Mouse (Mus musculus): ENCODE data around the gene Mpz.

Mpz gene

DNA sequence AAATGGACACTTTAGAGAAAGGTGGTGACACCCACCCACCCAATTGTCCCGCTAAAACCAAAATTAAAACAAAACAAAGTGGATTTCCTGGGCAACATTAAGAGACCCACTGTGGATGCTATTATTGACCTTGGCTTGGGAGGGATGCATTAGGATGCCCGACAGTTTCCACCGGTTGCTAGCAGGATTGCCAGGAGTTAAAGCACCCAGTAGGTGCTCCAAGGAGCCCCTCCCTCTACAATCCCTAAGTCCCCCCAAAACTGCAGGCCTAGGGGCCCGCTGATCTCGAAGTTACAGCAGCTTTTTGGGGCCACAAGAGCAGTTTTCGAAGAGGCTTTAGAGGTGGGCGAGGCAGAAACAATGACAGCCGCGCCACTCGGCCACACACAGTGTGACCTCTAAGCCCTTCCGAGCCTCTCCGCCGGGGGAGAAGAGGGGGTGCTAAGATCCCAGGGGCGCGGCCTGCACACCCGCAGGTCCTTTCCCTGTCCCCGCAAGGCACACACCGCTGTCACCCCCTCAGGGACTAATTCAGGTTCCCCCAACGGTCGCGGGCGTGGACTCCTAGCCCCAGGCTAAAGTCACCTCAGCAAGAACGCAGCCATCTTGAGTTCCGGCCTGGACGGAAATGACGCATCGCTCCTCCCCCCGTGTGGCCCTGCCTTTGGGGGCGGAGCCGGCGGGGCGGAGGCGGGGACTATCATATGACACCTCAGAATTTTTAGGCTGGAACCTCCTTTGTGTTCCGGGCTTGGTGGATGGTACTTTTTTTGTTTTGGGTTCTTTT lies at the start of gene Mpz, which contains the start of gene Sdhc:
Mpz (plus strand) TSS at position 738 of the 787 bp plus-strand sequence.
Sdhc (minus strand) TSS at position 630 of the 787 bp plus-strand sequence.
- peak; percentile 96 for DNase-seq (ENCODE audit: low read depth)

DNA sequence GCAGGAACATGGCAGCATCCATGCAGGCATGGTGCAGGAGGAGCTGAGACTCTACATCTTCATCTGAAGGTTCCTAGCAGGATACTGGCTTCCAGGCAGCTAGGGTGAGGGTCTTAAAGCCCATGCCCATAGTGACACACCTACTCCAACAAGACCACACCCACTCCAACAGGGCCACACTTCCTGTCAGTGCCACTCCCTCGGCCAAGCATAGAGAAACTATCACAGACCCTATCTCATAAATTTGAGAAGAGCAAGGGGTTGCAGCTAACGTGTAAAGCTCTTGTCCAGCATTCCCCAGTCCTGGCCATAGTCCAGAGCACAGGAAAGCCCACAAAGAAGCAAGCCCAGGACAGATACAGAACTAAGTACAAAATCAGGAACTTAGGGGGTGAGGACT lies 49.5 kb upstream of the Mpz start:
- no peak for DNase-seq (ENCODE audit: low read depth)

DNA sequence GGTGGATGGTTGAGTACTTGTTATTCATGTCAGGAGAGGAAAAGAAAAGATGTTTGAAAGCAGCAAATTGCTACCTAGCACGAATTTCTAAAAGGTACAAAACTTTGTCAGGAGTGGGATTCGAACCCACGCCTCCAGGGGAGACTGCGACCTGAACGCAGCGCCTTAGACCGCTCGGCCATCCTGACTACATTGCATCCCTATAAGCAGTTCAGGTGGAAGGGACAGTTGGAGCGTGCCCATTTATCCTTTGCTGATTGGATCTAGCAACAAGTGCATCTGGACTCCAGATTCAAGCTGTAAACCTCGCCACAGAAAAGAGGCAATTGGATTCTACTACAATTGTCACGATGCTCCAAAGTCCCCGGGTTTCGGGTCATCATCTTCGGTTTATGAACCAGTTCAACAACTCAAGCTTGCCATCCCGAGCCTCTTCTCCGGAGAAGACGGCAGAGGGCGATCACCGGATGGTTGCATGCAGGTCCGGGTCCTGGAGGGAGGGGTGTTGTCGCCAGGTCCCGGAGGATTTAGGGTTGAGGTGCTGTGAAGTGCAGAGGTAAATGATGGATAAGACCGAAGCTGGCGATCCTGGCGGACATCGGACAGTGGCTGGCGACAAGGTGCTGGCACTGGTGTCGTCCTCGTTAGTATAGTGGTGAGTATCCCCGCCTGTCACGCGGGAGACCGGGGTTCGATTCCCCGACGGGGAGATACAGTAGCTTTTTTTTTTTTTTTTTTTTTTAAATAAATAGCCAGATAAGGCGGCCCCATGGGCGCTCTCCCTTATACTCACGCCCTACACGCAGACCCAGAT lies 48.6 kb upstream of the Mpz start:
- DNase-seq (ENCODE audit: low read depth): peak; percentile 91

GRCm38 (mm10) chr1:171102547-171103177 lies 47.8 kb upstream of the Mpz start:
- DNase-seq (ENCODE audit: low read depth): peak; percentile 95

- DNase-seq (ENCODE audit: low read depth): peak; percentile 91
These were observed 47.2 kb upstream of the Mpz start for GRCm38 (mm10) chr1:171103179-171103840.

DNA sequence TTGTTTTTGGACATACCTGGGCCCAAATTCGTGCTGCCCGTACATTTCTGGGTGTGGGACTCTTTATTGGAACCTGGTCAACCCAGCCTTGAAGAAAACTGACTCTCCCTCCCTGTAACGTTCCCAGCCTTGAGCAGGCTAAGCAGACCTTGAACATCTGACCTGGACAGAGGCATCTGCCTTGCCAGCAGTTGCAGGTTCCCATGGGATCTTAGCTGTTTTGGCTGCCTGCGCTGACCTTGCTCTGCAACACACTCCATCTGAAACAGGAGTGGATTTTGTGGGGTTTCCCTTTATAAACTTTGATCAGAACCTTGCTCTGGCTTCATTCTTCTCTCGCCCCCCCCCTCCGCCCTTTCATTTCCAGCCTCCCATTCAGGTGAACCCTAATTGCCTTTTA lies 45.3 kb upstream of the Mpz start:
- no peak for DNase-seq (ENCODE audit: low read depth)

DNA sequence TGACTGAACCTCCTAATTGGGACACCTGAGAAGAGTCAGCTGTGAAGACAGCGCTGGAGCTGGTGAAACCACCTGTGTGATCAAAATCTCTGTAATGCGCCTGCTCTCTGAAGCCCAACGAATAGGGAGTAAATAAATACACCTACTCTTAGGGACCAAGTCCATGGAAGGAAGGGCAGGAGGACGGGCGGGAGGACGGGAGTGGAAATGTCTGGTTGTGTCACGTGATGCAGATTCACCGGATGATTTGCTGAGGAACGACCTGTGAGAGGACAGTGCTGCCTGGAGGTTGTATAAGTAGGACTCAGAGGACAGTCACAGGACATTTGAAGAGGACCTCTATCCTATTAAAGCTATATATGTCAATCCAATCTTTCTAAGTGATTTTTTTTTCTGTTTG lies 40.9 kb upstream of the Mpz start:
- DNase-seq (ENCODE audit: low read depth): no peak

- DNase-seq (ENCODE audit: low read depth): no peak
These were observed 39.9 kb upstream of the Mpz start for GRCm38 (mm10) chr1:171110659-171111019.

GRCm38 (mm10) chr1:171111020-171111780 lies 39.3 kb upstream of the Mpz start:
- peak; percentile 97 for DNase-seq (ENCODE audit: low read depth)

DNA sequence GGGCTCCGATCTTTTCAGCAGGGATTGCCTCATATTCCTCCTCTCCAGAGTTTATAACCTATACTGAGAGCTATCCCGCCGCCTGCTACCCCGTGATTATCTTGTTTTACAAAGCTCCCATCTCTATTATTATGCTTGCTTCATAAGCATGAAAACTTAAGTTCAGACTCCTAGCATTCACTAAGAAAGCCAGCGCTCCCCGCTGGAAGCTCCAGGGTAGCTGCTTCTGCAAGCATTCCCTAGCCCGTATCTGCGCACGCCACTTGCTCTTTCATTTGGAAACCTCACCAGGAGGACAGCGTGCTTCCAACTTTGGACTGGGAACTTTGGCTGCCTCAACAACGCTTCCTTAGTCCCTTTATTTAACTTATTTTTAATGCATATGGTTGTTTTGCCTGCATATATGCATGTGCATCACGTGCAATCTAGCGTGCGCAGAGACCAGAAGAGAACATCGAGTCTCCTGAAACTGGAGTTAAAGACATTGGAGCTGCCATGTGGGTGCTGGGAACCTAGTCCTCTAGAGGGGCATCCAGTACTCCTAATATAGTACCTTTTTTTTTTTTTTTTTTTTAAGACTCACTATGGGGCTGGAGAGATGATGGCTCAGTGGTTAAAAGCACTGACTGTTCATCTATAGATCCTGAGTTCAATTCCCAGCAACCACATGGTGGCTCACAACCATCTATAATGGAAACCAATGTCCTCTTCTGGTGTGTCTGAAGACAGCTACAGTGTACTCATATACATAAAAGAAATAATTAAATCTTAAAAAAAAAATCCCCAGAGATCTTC lies 38.5 kb upstream of the Mpz start:
- peak; percentile 81 for DNase-seq (ENCODE audit: low read depth)

- peak; percentile 65 for DNase-seq (ENCODE audit: low read depth)
These were observed 37.5 kb upstream of the Mpz start for GRCm38 (mm10) chr1:171112986-171113385.

DNA sequence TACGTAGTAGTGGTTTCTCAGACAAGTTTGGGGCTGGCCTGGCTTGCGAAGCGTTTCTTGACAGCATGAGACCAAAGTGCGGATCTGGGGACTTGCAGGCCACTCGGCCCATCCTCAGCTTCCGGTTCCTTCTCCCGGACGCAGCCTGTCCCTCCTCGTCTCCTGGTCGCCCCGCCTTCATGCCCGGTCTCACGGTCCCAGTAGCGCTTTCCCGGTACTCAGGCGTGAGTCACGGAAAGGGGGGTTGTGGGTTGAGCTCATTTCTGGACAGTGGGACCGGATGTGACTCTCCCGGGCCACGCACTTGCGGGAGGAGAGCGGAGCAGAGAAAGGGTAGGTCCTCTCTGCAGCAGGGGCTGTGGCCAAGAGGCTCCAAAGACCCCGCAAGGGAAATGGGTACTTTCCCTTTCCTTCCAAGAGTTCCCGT lies 36.6 kb upstream of the Mpz start, which contains the start of gene Cfap126:
Cfap126 (plus strand) TSS at position 46 of the 427 bp plus-strand sequence.
- DNase-seq (ENCODE audit: low read depth): peak; percentile 88

- no peak for DNase-seq (ENCODE audit: low read depth)
These were observed 34.2 kb upstream of the Mpz start for GRCm38 (mm10) chr1:171116280-171116679.

DNA sequence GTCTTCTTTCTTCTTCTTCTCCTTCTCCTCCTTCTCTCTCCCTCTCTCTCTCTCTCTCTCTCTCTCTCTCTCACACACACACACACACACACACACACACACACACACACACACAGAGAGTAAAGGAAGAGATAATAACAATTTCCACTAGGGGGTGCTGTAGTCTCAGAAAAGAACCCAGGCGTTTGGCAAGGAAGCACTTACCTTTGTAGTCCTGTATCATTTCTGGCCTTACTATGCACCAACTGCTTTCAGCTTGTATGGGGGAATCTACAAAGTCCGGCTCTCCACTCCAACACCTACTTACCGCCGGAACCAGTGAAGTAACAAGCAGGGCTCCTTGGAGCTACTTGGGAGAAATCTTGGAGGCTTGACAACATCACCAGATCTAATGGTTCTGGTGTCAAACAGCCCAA lies 32.2 kb upstream of the Mpz start:
- DNase-seq (ENCODE audit: low read depth): peak; percentile 95

DNA sequence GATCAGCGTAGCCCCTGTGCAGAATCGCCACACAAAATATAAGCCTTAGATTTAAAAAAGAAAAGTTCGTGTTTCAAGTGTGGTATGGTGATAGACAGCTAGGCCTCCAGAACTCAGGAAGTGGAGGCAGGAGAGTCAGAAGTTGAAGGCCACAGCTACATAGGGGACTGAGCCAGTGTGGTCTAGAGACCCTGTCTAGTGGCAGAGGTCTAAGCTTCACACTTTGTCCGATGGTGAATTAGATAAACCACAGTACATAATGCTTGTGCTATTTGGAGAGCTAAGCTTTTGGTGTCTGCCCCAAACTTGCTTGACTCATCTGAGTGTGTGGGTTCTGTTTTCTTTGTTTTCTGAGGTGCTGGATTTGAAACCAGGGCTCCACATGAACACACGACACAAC lies 31.5 kb upstream of the Mpz start:
- peak; percentile 54 for DNase-seq (ENCODE audit: low read depth)

- no peak for DNase-seq (ENCODE audit: low read depth)
These were observed 31.1 kb upstream of the Mpz start for GRCm38 (mm10) chr1:171119405-171119804.

GRCm38 (mm10) chr1:171120893-171121292 lies 29.6 kb upstream of the Mpz start:
- DNase-seq (ENCODE audit: low read depth): no peak

DNA sequence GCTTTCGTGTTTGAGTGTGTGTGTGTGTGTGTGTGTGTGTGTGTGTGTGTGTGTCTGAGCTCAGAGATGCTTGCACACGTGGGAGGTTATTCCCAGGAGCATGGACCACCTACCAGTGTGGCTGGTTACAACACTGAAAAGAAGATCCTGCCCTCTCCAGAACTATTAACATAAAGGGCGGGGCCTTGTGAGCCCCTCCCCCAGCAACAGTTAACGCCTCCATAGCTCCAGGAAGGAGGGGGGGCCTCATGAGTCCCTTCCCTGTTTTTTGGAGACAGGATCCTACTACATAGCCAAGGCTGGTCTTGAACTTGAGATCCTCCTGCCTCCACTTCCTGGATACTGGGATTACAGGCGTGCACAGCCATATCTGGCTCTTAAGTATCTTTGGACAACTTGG lies 28.7 kb upstream of the Mpz start:
- peak; percentile 32 for DNase-seq (ENCODE audit: low read depth)

DNA sequence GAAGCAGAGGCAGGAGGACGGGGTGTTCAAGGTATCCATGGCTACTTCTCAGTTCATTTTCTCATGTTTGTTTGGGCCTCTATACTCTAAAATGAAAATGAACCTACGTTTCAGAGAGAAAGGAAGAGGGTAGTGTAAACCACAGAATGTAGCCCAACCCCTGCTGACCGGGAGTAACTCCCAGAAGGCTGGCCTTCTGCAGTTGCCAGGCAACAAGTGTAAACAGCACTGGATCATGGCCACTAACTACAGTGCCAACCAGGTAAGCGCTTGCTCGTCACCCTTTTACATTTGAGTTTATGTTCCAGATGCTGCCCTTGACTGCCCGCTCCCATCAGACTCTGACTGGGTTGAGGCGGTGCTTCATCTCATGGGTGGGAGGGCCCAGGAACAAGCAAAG lies 27.6 kb upstream of the Mpz start:
- DNase-seq (ENCODE audit: low read depth): peak; percentile 76

GRCm38 (mm10) chr1:171124398-171124797 lies 26.1 kb upstream of the Mpz start:
- no peak for DNase-seq (ENCODE audit: low read depth)

Measured in 416B (cell line).